Mouse (Mus musculus) kidney, postnatal 0 days (tissue): Measurements from ENCODE around the gene Tbc1d22a. TPM values are rescaled to one million over a fixed set of nuclear protein-coding genes. Genes with fewer than 3 reads are reported as not detected.

Experiments
- ATAC-seq: fragments of 200-750 bp; cut with Nextera tagmentation; replicated peaks from 2 replicates; pipeline ENCODE4 v1.8.0; 2017; ENCODE audit warnings: low read depth, moderate number of reproducible peaks, moderate TSS enrichment, moderate library complexity; ENCODE audit not compliant: low FRiP score
- DNase-seq: peaks from one replicate; pipeline ENCODE4 v3.0.0-alpha.2; 2016; ENCODE audit warnings: low spot score
- H3K27ac ChIP-seq: fragments of 300-500 bp; sonication (generic); 2 replicates; pipeline ENCODE4 v1.5.1; 2014; ENCODE audit warnings: mild to moderate bottlenecking
- H3K27me3 ChIP-seq: fragments of 300-500 bp; sonication (generic); 2 replicates; pipeline ENCODE4 v1.6.1; 2014; ENCODE audit warnings: low read length, mixed read lengths; ENCODE audit not compliant: insufficient read depth
- H3K36me3 ChIP-seq: fragments of 300-500 bp; sonication (generic); 2 replicates; pipeline ENCODE4 v1.6.1; 2014; ENCODE audit warnings: low read length, mixed read lengths; ENCODE audit not compliant: insufficient read depth
- H3K4me1 ChIP-seq: fragments of 300-500 bp; sonication (generic); replicated peaks from 2 replicates; pipeline ENCODE4 v1.6.1; 2014; ENCODE audit warnings: antibody characterized with exemption, low read length, mixed read lengths; ENCODE audit not compliant: insufficient read depth
- H3K4me2 ChIP-seq: fragments of 300-500 bp; sonication (generic); 2 replicates; pipeline ENCODE4 v1.6.1; 2014; ENCODE audit warnings: mild to moderate bottlenecking, low read length, moderate library complexity, mixed read lengths
- H3K4me3 ChIP-seq: fragments of 300-500 bp; sonication (generic); replicated peaks from 2 replicates; pipeline ENCODE4 v1.5.1; 2014; ENCODE audit warnings: low read depth, low read length
- H3K9ac ChIP-seq: fragments of 300-500 bp; sonication (generic); 2 replicates; pipeline ENCODE4 v1.6.1; 2014; ENCODE audit warnings: low read depth, low read length
- H3K9me3 ChIP-seq: fragments of 300-500 bp; sonication (generic); replicated peaks from 2 replicates; pipeline ENCODE4 v1.6.1; 2016; ENCODE audit warnings: low read length, inconsistent platforms, mixed read lengths
- CTCF ChIP-seq: IDR thresholded peaks from 2 replicates; pipeline ENCODE4 v1.5.1; 2016; ENCODE audit warnings: antibody characterized with exemption, low read depth, mild to moderate bottlenecking, moderate library complexity
- WGBS: fragments of 180-500 bp; shearing (Covaris S2); extraction: QIAGEN DNeasy Blood & Tissue Kit; methylation state at CpG from one replicate; pipeline ENCODE4 v1.1.7; 2014; 5-methylcytosine and 5-hydroxymethylcytosine counted together
- polyA plus RNA-seq: library from polyadenylated mRNA; unstranded; fragments of >200 nt; fragmentation: Nextera tagmentation; extraction: Ambion mirVana; gene quantifications from 2 replicates; pipeline ENCODE4 v1.2.1, GENCODE M21; 2015

Tbc1d22a gene
- polyA plus RNA-seq, 1 experiment from 2014 or later, result 12.7 TPM

- no peaks in the 10 kb centered on the region for H3K9me3 ChIP-seq
- no peak overlapping the region for H3K4me2 ChIP-seq
- TF ChIP-seq CTCF, result no peak
- no peak overlapping the region for H3K9ac ChIP-seq
- 96% methylated on average over 4 of the region's 4 CpGs for WGBS
- H3K27ac ChIP-seq, result no peak overlapping the region
- DNase-seq (no peak), ATAC-seq (no peak)
- no peaks in the 10 kb centered on the region for H3K4me1 ChIP-seq
- no peaks in the 10 kb centered on the region for H3K36me3 ChIP-seq
- H3K4me3 ChIP-seq, result no peak overlapping the region
- no peaks in the 10 kb centered on the region for H3K27me3 ChIP-seq
These were observed 118.9 kb downstream of the Tbc1d22a start for GRCm38 (mm10) chr15:86333176-86333575.

GRCm38 (mm10) chr15:86333606-86334005 lies 119.3 kb downstream of the Tbc1d22a start:
- Histone ChIP-seq H3K4me2 (no peak overlapping the region), H3K36me3 (no peaks in the 10 kb centered on the region), H3K27ac (no peak overlapping the region), H3K4me1 (no peaks in the 10 kb centered on the region), H3K9me3 (no peaks in the 10 kb centered on the region), H3K27me3 (no peaks in the 10 kb centered on the region), H3K9ac (no peak overlapping the region), H3K4me3 (no peak overlapping the region)
- no peak for TF ChIP-seq CTCF
- no peak for ATAC-seq
- 86% methylated on average over 2 of the region's 2 CpGs for WGBS
- no peak for DNase-seq

GRCm38 (mm10) chr15:86334276-86334675 lies 120.0 kb downstream of the Tbc1d22a start:
- no peaks in the 10 kb centered on the region for H3K9me3 ChIP-seq
- no peak overlapping the region for H3K4me3 ChIP-seq
- no peak overlapping the region for H3K27ac ChIP-seq
- H3K27me3 ChIP-seq, result no peaks in the 10 kb centered on the region
- no peak overlapping the region for H3K9ac ChIP-seq
- no peaks in the 10 kb centered on the region for H3K4me1 ChIP-seq
- TF ChIP-seq CTCF, result no peak
- 92% methylated on average over 4 of the region's 4 CpGs for WGBS
- no peak for DNase-seq
- H3K36me3 ChIP-seq, result no peaks in the 10 kb centered on the region
- H3K4me2 ChIP-seq, result no peak overlapping the region
- ATAC-seq, result no peak

GRCm38 (mm10) chr15:86334745-86335144 lies 120.5 kb downstream of the Tbc1d22a start:
- ATAC-seq (no peak), DNase-seq (no peak)
- Histone ChIP-seq H3K9me3 (no peaks in the 10 kb centered on the region), H3K36me3 (no peaks in the 10 kb centered on the region), H3K27ac (no peak overlapping the region), H3K4me2 (no peak overlapping the region), H3K4me3 (no peak overlapping the region), H3K9ac (no peak overlapping the region), H3K4me1 (no peaks in the 10 kb centered on the region), H3K27me3 (no peaks in the 10 kb centered on the region)
- no peak for TF ChIP-seq CTCF
- WGBS, result 87% methylated on average over 9 of the region's 9 CpGs

DNA sequence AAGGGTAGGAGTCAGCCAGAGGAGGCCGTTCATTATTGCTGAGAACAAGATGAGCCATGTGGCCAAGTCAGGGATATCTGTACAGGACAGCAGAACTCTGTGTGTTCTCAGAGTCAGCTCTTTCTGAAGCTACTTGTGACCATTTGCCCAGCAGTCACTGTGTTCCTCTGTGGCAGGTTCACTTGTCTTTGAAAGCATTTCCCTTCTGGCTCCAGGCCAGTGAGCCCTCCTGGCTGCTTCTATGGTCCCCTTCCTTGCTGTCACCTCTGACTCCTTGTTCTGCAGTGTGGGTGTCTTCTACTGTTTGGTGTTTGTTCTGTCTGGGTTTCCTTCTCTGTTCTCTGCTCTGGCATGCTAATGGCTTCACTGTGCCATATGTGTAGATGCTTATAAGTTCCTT lies 121.5 kb downstream of the Tbc1d22a start:
- no peaks in the 10 kb centered on the region for H3K36me3 ChIP-seq
- H3K27ac ChIP-seq, result no peak overlapping the region
- ATAC-seq, result no peak
- H3K4me2 ChIP-seq, result no peak overlapping the region
- no peak for DNase-seq
- H3K4me1 ChIP-seq, result no peaks in the 10 kb centered on the region
- no peak overlapping the region for H3K4me3 ChIP-seq
- no peaks in the 10 kb centered on the region for H3K27me3 ChIP-seq
- no peak overlapping the region for H3K9ac ChIP-seq
- no peak for TF ChIP-seq CTCF
- WGBS, result 64% methylated on average over 1 of the region's 1 CpGs
- H3K9me3 ChIP-seq, result no peaks in the 10 kb centered on the region

- Histone ChIP-seq H3K4me2 (no peak overlapping the region), H3K36me3 (no peaks in the 10 kb centered on the region), H3K4me3 (no peak overlapping the region), H3K9ac (no peak overlapping the region), H3K27ac (no peak overlapping the region), H3K4me1 (no peaks in the 10 kb centered on the region), H3K9me3 (no peaks in the 10 kb centered on the region), H3K27me3 (no peaks in the 10 kb centered on the region)
- peak; percentile 31; the same call in 1 of the 2 replicates for TF ChIP-seq CTCF
- DNase-seq, result no peak
- ATAC-seq, result no peak
- WGBS, result 66% methylated on average over 10 of the region's 10 CpGs
These were observed 123.5 kb downstream of the Tbc1d22a start for GRCm38 (mm10) chr15:86337726-86338125.

DNA sequence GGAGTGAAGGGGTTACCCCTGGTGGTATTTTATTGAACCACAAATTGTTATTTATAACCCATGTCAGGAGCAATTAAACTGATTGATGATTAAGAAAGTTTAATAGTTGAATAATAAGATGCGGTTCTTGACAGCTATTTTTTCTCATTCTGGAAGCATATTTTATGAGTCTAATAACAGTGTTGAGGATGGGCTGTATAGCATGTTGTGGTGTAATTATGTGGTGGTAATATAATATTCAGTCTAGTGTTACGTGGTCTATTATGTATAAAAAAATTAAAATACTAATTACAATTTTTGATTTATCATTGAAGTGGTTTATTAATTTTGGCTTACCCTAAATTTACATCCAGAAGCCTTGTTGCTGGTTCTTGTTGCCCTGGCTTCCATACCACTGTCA lies 125.5 kb downstream of the Tbc1d22a start:
- no peak overlapping the region for H3K4me2 ChIP-seq
- H3K36me3 ChIP-seq, result no peaks in the 10 kb centered on the region
- DNase-seq (peak; percentile 40), ATAC-seq (no peak)
- no peak overlapping the region for H3K4me3 ChIP-seq
- no peak for TF ChIP-seq CTCF
- no peaks in the 10 kb centered on the region for H3K27me3 ChIP-seq
- H3K4me1 ChIP-seq, result no peaks in the 10 kb centered on the region
- H3K27ac ChIP-seq, result no peak overlapping the region
- WGBS, result 51% methylated on average over 2 of the region's 2 CpGs
- no peaks in the 10 kb centered on the region for H3K9me3 ChIP-seq
- no peak overlapping the region for H3K9ac ChIP-seq
